Comparison of ENCODE assay signal across 16 mouse cellular contexts in genomic region chr13:46875377-46875776, GRCm38 (mm10). TPM values are rescaled to one million over a fixed set of nuclear protein-coding genes. Genes with fewer than 3 reads are reported as not detected.
A peak's percentile ranks its signal among the peaks of the same experiment; 100 is the strongest.
DNase-seq lines count a peak whose midpoint lies in the region; ATAC-seq lines count a peak whose summit lies in the region.
"Had no signal": no experiment of that assay in that cellular context is flagged by ENCODE, and none has a peak within 500 bp of the region (broad histone marks: within the 10 kb centered on the region; RNA-seq: fewer than 3 reads in every experiment).

No protein-coding gene starts in this region.

- ATAC-seq in kidney, embryonic 15.5 days (replicated peaks; ENCODE audit: low FRiP score), result no peak
- ATAC-seq in liver, embryonic 16.5 days (ENCODE audit: low read depth), result peak; percentile 99
- peak; percentile 74; the same call in 1 of the 2 replicates for ATAC-seq in stomach, embryonic 14.5 days (ENCODE audit: insufficient number of reproducible peaks, insufficient read depth, low FRiP score, low read depth)
- no peak for ATAC-seq in neural tube, embryonic 15.5 days (ENCODE audit: low FRiP score)
- no peak for ATAC-seq in midbrain, embryonic 15.5 days (replicated peaks)
- ATAC-seq: forebrain, postnatal 0 days had no signal

- H3K9ac ChIP-seq in kidney, embryonic 15.5 days, result no peak overlapping the region
- H3K9ac ChIP-seq in liver, embryonic 16.5 days (ENCODE audit: low read depth, low read length), result no peak overlapping the region
- no peak overlapping the region for H3K9ac ChIP-seq in stomach, embryonic 14.5 days (replicated peaks; ENCODE audit: low read depth, low read length)
- no peak overlapping the region for H3K9ac ChIP-seq in neural tube, embryonic 15.5 days (replicated peaks)
- no peak overlapping the region for H3K9ac ChIP-seq in midbrain, embryonic 15.5 days
- H3K9ac ChIP-seq: embryonic facial prominence, embryonic 13.5 days; forebrain, postnatal 0 days; midbrain, embryonic 12.5 days; neural tube, embryonic 13.5 days had no signal

- peak; percentile 42 to 45 for DNase-seq in cerebellum, postnatal 10 days
- DNase-seq in cerebellum, adult 8-10 months, result no peak
- peak; percentile 49 to 67 for DNase-seq in kidney, postnatal 25 days
- DNase-seq: adrenal gland, postnatal 14 days; B cell, adult 2 months; forebrain, postnatal 0 days had no signal

- H3K36me3 ChIP-seq in kidney, embryonic 15.5 days, result no peaks in the 10 kb centered on the region
- no peaks in the 10 kb centered on the region for H3K36me3 ChIP-seq in liver, embryonic 16.5 days (ENCODE audit: control insufficient read depth, insufficient read depth)
- no peaks in the 10 kb centered on the region for H3K36me3 ChIP-seq in stomach, embryonic 14.5 days (ENCODE audit: control insufficient read depth, insufficient read depth, low read length)
- no peaks in the 10 kb centered on the region for H3K36me3 ChIP-seq in neural tube, embryonic 15.5 days
- no peaks in the 10 kb centered on the region for H3K36me3 ChIP-seq in midbrain, embryonic 15.5 days (replicated peaks)
- H3K36me3 ChIP-seq: embryonic facial prominence, embryonic 13.5 days; hindbrain, embryonic 10.5 days; limb, embryonic 10.5 days; midbrain, embryonic 12.5 days; neural tube, embryonic 13.5 days had no signal

- peaks cover 11% of the 10 kb centered on the region; the same call in 1 of the 2 replicates for H3K4me1 ChIP-seq in kidney, embryonic 15.5 days
- H3K4me1 ChIP-seq in liver, embryonic 16.5 days (ENCODE audit: control insufficient read depth, low read depth, low read length), result no peaks in the 10 kb centered on the region; the same call in 1 of the 2 replicates
- peaks cover 17% of the 10 kb centered on the region for H3K4me1 ChIP-seq in stomach, embryonic 14.5 days (ENCODE audit: control insufficient read depth, insufficient read depth, low read length)
- peaks cover 17% of the 10 kb centered on the region for H3K4me1 ChIP-seq in neural tube, embryonic 15.5 days
- H3K4me1 ChIP-seq in midbrain, embryonic 15.5 days, result peaks cover 13% of the 10 kb centered on the region

- H3K27ac ChIP-seq in kidney, embryonic 15.5 days, result no peak overlapping the region
- H3K27ac ChIP-seq in liver, embryonic 16.5 days (ENCODE audit: low read length), result no peak overlapping the region
- no peak overlapping the region for H3K27ac ChIP-seq in stomach, embryonic 14.5 days (ENCODE audit: low read length)
- H3K27ac ChIP-seq in neural tube, embryonic 15.5 days (replicated peaks), result no peak overlapping the region
- H3K27ac ChIP-seq in midbrain, embryonic 15.5 days, result no peak overlapping the region
- H3K27ac ChIP-seq: embryonic facial prominence, embryonic 13.5 days; hindbrain, embryonic 10.5 days; limb, embryonic 10.5 days; midbrain, embryonic 12.5 days; neural tube, embryonic 13.5 days had no signal

- WGBS in kidney, embryonic 15.5 days, result 59% methylated on average over 6 of the region's 6 CpGs
- 40% methylated on average over 6 of the region's 6 CpGs for WGBS in liver, embryonic 16.5 days (ENCODE audit: insufficient replicate concordance)
- WGBS in stomach, embryonic 14.5 days, result 18% methylated on average over 6 of the region's 6 CpGs
- 81% methylated on average over 6 of the region's 6 CpGs for WGBS in neural tube, embryonic 15.5 days
- WGBS in midbrain, embryonic 15.5 days, result 80% methylated on average over 6 of the region's 6 CpGs

- H3K4me3 ChIP-seq in kidney, embryonic 15.5 days (replicated peaks), result no peak overlapping the region
- H3K4me3 ChIP-seq in liver, embryonic 16.5 days (ENCODE audit: low read depth, low read length), result no peak overlapping the region
- H3K4me3 ChIP-seq in stomach, embryonic 14.5 days (ENCODE audit: low read depth, low read length), result no peak overlapping the region
- no peak overlapping the region for H3K4me3 ChIP-seq in neural tube, embryonic 15.5 days (replicated peaks)
- H3K4me3 ChIP-seq in midbrain, embryonic 15.5 days, result no peak overlapping the region
- H3K4me3 ChIP-seq: embryonic facial prominence, embryonic 13.5 days; hindbrain, embryonic 10.5 days; limb, embryonic 10.5 days; midbrain, embryonic 12.5 days; neural tube, embryonic 13.5 days had no signal

- H3K9me3 ChIP-seq in kidney, embryonic 15.5 days (replicated peaks), result no peaks in the 10 kb centered on the region
- H3K9me3 ChIP-seq in liver, embryonic 16.5 days (replicated peaks; ENCODE audit: control insufficient read depth, low read length), result no peaks in the 10 kb centered on the region
- H3K9me3 ChIP-seq in stomach, embryonic 14.5 days (ENCODE audit: control insufficient read depth, low read depth, low read length), result no peaks in the 10 kb centered on the region
- H3K9me3 ChIP-seq in neural tube, embryonic 15.5 days (replicated peaks), result no peaks in the 10 kb centered on the region
- H3K9me3 ChIP-seq in midbrain, embryonic 15.5 days, result no peaks in the 10 kb centered on the region
- H3K9me3 ChIP-seq: embryonic facial prominence, embryonic 13.5 days; hindbrain, embryonic 10.5 days; limb, embryonic 10.5 days; midbrain, embryonic 12.5 days; neural tube, embryonic 13.5 days had no signal

- H3K27me3 ChIP-seq in kidney, embryonic 15.5 days, result no peaks in the 10 kb centered on the region
- no peaks in the 10 kb centered on the region for H3K27me3 ChIP-seq in liver, embryonic 16.5 days (ENCODE audit: control insufficient read depth, insufficient read depth, low read depth, low read length)
- no peaks in the 10 kb centered on the region for H3K27me3 ChIP-seq in stomach, embryonic 14.5 days (ENCODE audit: control insufficient read depth, insufficient read depth, low read length)
- no peaks in the 10 kb centered on the region for H3K27me3 ChIP-seq in neural tube, embryonic 15.5 days (replicated peaks)
- no peaks in the 10 kb centered on the region for H3K27me3 ChIP-seq in midbrain, embryonic 15.5 days (replicated peaks)
- H3K27me3 ChIP-seq: embryonic facial prominence, embryonic 13.5 days; midbrain, embryonic 12.5 days; neural tube, embryonic 13.5 days had no signal

- no peak overlapping the region for H3K4me2 ChIP-seq in kidney, embryonic 15.5 days
- H3K4me2 ChIP-seq in liver, embryonic 16.5 days (ENCODE audit: low read depth, low read length), result no peak overlapping the region
- no peak overlapping the region for H3K4me2 ChIP-seq in stomach, embryonic 14.5 days (replicated peaks; ENCODE audit: low read depth, low read length)
- H3K4me2 ChIP-seq in neural tube, embryonic 15.5 days, result no peak overlapping the region
- H3K4me2 ChIP-seq in midbrain, embryonic 15.5 days, result no peak overlapping the region
- H3K4me2 ChIP-seq: embryonic facial prominence, embryonic 13.5 days; midbrain, embryonic 12.5 days; neural tube, embryonic 13.5 days had no signal

RNA-seq across cellular contexts. Expression of gene Kif13a, which starts 54.3 kb away (rescaled TPM):
- polyA plus RNA-seq in kidney, embryonic 15.5 days (2015; fragmentation: Nextera tagmentation; extraction: Ambion mirVana), result 14.3 and 15.4 TPM in 2 replicates
- polyA plus RNA-seq in liver, embryonic 16.5 days (2015; fragmentation: Nextera tagmentation; extraction: Ambion mirVana), result 1.5 and 1.7 TPM in 2 replicates
- polyA plus RNA-seq in stomach, embryonic 14.5 days (2014; fragmentation: Nextera tagmentation; extraction: Ambion mirVana), result 14.7 and 14.8 TPM in 2 replicates
- 10.2 and 10.4 TPM in 2 replicates for polyA plus RNA-seq in neural tube, embryonic 15.5 days (2015; fragmentation: Nextera tagmentation; extraction: Ambion mirVana)
- 11.9 and 14.1 TPM in 2 replicates for polyA plus RNA-seq in midbrain, embryonic 15.5 days (2015; fragmentation: Nextera tagmentation; extraction: Ambion mirVana)

Comparison
In these comparisons a context has a peak if more than half of its experiments do, and no peak if none do; other contexts are left out.
1. ATAC-seq: peak in liver, embryonic 16.5 days (single experiment) and stomach, embryonic 14.5 days (single experiment); none in kidney, embryonic 15.5 days (single experiment), neural tube, embryonic 15.5 days (single experiment) and midbrain, embryonic 15.5 days (single experiment).